21 mouse cellular contexts compared by ENCODE assay signal in the genomic region with DNA sequence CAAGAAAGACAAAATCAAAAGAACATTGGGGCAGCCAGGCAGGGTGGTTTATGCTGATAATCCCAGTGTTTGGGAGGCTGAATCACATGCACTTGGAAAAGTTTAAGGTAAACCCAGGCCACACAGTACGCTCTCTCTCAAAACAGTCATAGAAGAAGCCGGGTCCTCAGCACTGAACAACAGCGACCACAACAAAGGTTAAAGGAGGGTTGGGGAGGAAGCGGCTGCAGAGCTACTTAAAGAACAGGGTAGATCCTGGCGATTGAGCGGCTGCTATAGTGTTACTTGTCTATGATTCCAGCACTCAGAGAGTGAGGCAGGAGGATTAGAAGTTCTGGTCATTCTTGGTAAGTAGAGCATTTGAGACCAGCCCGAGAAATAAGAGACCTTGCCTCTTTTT. TPM values are rescaled to one million over a fixed set of nuclear protein-coding genes. Genes with fewer than 3 reads are reported as not detected.
DNase-seq lines count a peak whose midpoint lies in the region; ATAC-seq lines count a peak whose summit lies in the region.
"Had no signal": no experiment of that assay in that cellular context is flagged by ENCODE, and none has a peak within 500 bp of the region (broad histone marks: within the 10 kb centered on the region; RNA-seq: fewer than 3 reads in every experiment).

No protein-coding gene starts in this region.

- H3K4me3 ChIP-seq in forebrain, embryonic 14.5 days (ENCODE audit: low read depth, low read length): no peak overlapping the region
- H3K4me3 ChIP-seq: embryonic facial prominence, embryonic 15.5 days; erythroblast, embryonic 14.5 days; forebrain, embryonic 10.5 days; forebrain, embryonic 15.5 days; heart, embryonic 13.5 days; hindbrain, embryonic 15.5 days had no signal

- DNase-seq in CD4-positive helper T cell, adult 2 months (ENCODE audit: low read depth, low spot score): peak; percentile 52
- DNase-seq in thymus, postnatal 14 days: peak; percentile 49
- DNase-seq in adipocyte (ENCODE audit: low spot score): no peak
- no peak for DNase-seq in forebrain, embryonic 14.5 days (ENCODE audit: low spot score)
- no peak for DNase-seq in urinary bladder, adult 18-20 months (ENCODE audit: low spot score in 2 of 2)
- DNase-seq in cerebellum, adult 11 months: no peak
- DNase-seq: adrenal gland, postnatal 14 days; cerebellum, adult 2 months; cerebellum, postnatal 10 days; gastrocnemius, postnatal 36 days; heart, adult 11 months; heart, postnatal 36 days had no signal

- H3K27me3 ChIP-seq in forebrain, embryonic 14.5 days (replicated peaks; ENCODE audit: control insufficient read depth, insufficient read depth, low read length): no peaks in the 10 kb centered on the region
- H3K27me3 ChIP-seq: embryonic facial prominence, embryonic 15.5 days; forebrain, embryonic 15.5 days; heart, embryonic 13.5 days; hindbrain, embryonic 15.5 days; Patski had no signal

- H3K4me1 ChIP-seq in forebrain, embryonic 14.5 days (ENCODE audit: control insufficient read depth, insufficient read depth, low read length): no peaks in the 10 kb centered on the region
- H3K4me1 ChIP-seq: embryonic facial prominence, embryonic 15.5 days; forebrain, embryonic 10.5 days; forebrain, embryonic 15.5 days; hindbrain, embryonic 15.5 days had no signal

- no peak overlapping the region for H3K27ac ChIP-seq in forebrain, embryonic 14.5 days (ENCODE audit: low read depth, low read length)
- H3K27ac ChIP-seq: embryonic facial prominence, embryonic 15.5 days; forebrain, embryonic 10.5 days; forebrain, embryonic 15.5 days; heart, embryonic 13.5 days; hindbrain, embryonic 15.5 days had no signal

- no peak overlapping the region for H3K4me2 ChIP-seq in forebrain, embryonic 14.5 days (ENCODE audit: low read length)
- H3K4me2 ChIP-seq: embryonic facial prominence, embryonic 15.5 days; forebrain, embryonic 15.5 days; heart, embryonic 13.5 days; hindbrain, embryonic 15.5 days had no signal

- H3K36me3 ChIP-seq in forebrain, embryonic 14.5 days (ENCODE audit: control insufficient read depth, insufficient read depth, low read length): peaks cover 92% of the 10 kb centered on the region

- WGBS in forebrain, embryonic 14.5 days: 88% methylated on average over 7 of the region's 7 CpGs

- H3K9ac ChIP-seq in forebrain, embryonic 14.5 days (ENCODE audit: low read length): no peak overlapping the region
- H3K9ac ChIP-seq: embryonic facial prominence, embryonic 15.5 days; forebrain, embryonic 15.5 days; heart, embryonic 13.5 days; hindbrain, embryonic 15.5 days had no signal

- peak; percentile 47 for ATAC-seq in CD4-positive, CD25-positive, alpha-beta regulatory T cell, adult 4 months
- ATAC-seq in inflammation-experienced regulatory T-cells, adult 6 months: peak; percentile 75
- ATAC-seq in forebrain, embryonic 14.5 days: no peak
- ATAC-seq: forebrain, embryonic 15.5 days; Patski had no signal

- no peaks in the 10 kb centered on the region for H3K9me3 ChIP-seq in forebrain, embryonic 14.5 days (replicated peaks; ENCODE audit: control insufficient read depth, low read length)
- H3K9me3 ChIP-seq: embryonic facial prominence, embryonic 15.5 days; forebrain, embryonic 10.5 days; forebrain, embryonic 15.5 days; heart, embryonic 13.5 days; hindbrain, embryonic 15.5 days had no signal

RNA-seq across cellular contexts. Expression of a gene that starts 38.3 kb away (rescaled TPM):
- 10 to 100 TPM; 33.1 to 38.4 TPM for polyA plus RNA-seq in CD4-positive, CD25-positive, alpha-beta regulatory T cell, adult 4 months (2017; shearing (Covaris generic))
- 10 to 100 TPM; 25.1 to 41.5 (median 32.7) TPM for polyA plus RNA-seq in inflammation-experienced regulatory T-cells, adult 6 months (2017; shearing (Covaris generic))
- polyA plus RNA-seq in forebrain, embryonic 14.5 days (2014; fragmentation: Nextera tagmentation; extraction: Ambion mirVana): 32.8 and 48.7 TPM in 2 replicates

RNA-seq across cellular contexts. Expression of a gene that starts 46.0 kb away (rescaled TPM):
- 1 to 10 TPM; 2.5 to 3.7 TPM for polyA plus RNA-seq in CD4-positive, CD25-positive, alpha-beta regulatory T cell, adult 4 months (2017; shearing (Covaris generic))
- polyA plus RNA-seq in inflammation-experienced regulatory T-cells, adult 6 months (2017; shearing (Covaris generic)): 1 to 10 TPM; 1.6 to 4.9 (median 4.3) TPM
- polyA plus RNA-seq in forebrain, embryonic 14.5 days (2014; fragmentation: Nextera tagmentation; extraction: Ambion mirVana): 32.0 and 49.5 TPM in 2 replicates

Comparison
In these comparisons a context has a peak if more than half of its experiments do, and no peak if none do; other contexts are left out.
1. DNase-seq: peak in CD4-positive helper T cell, adult 2 months (single experiment) and thymus, postnatal 14 days (single experiment); none in adipocyte (single experiment), forebrain, embryonic 14.5 days (single experiment), urinary bladder, adult 18-20 months (0 of 2) and cerebellum, adult 11 months (single experiment).